Mouse (Mus musculus): ENCODE data around the gene Gtf2i. TPM values are rescaled to one million over a fixed set of nuclear protein-coding genes. Genes with fewer than 3 reads are reported as not detected.

Gtf2i gene
- polyA plus RNA-seq, 1 experiment = 131 TPM

- H3K4me3 ChIP-seq (ENCODE audit: control insufficient read depth, insufficient read depth, low read length) = no peak overlapping the region
- 97% methylated on average over 9 of the region's 9 CpGs for WGBS
- DNase-seq = no peak
These were observed 4.4 kb downstream of the Gtf2i start for GRCm38 (mm10) chr5:134310201-134310600.

DNA sequence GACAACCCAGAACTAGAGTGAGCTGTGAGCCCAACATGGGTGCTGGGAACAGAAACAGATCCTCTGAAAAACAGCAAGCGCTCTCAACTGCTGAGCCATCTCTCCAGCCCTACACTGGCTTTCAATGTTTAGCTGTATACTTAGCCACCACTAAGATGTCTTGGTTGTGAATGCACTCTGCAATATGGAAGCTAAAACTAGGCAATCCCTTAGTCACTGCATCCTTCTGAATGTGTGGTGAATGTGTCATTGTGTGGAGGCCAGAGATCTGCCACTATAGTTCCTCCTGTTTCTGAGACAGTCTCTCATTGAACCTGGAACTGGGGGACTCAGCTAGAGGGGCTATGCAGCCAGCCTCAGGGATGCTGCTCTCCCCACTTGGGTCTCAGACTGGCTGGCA is 5.2 kb downstream of the Gtf2i start:
- no peak for TF ChIP-seq POLR2A (IDR thresholded peaks at IDR 0.05; ENCODE audit: control insufficient read depth, extremely low read depth, insufficient read depth, low read length, poor library complexity)
- no peak for TF ChIP-seq CTCF (IDR thresholded peaks at IDR 0.05; ENCODE audit: borderline replicate concordance, control insufficient read depth, extremely low read depth, insufficient read depth, low read length, poor library complexity)
- no peak overlapping the region for H3K4me3 ChIP-seq (ENCODE audit: control insufficient read depth, insufficient read depth, low read length)
- no peak for DNase-seq
- H3K4me1 ChIP-seq (replicated peaks; ENCODE audit: control insufficient read depth, insufficient read depth, low read length) = peaks cover 17% of the 10 kb centered on the region
- 95% methylated on average over 1 of the region's 1 CpGs for whole genome bisulfite sequencing
- H3K36me3 ChIP-seq (ENCODE audit: control insufficient read depth, insufficient read depth, low read length) = peaks cover 9% of the 10 kb centered on the region
- no peak overlapping the region for H3K27ac ChIP-seq (ENCODE audit: control insufficient read depth, insufficient read depth, low read length)
- H3K27me3 ChIP-seq (ENCODE audit: control insufficient read depth, insufficient read depth, low read length) = no peaks in the 10 kb centered on the region

More at GRCm38 (mm10) chr5:134310201-134310600, 4.4 kb downstream of the Gtf2i start:
- Histone ChIP-seq H3K4me1 (replicated peaks; ENCODE audit: control insufficient read depth, insufficient read depth, low read length) (peaks cover 19% of the 10 kb centered on the region), H3K27me3 (ENCODE audit: control insufficient read depth, insufficient read depth, low read length) (no peaks in the 10 kb centered on the region), H3K36me3 (ENCODE audit: control insufficient read depth, insufficient read depth, low read length) (0 out of 2 replicates have a peak, but pooled peaks cover 3% of the 10 kb centered on the region), H3K27ac (ENCODE audit: control insufficient read depth, insufficient read depth, low read length) (no peak overlapping the region)
- TF ChIP-seq CTCF (IDR thresholded peaks at IDR 0.05; ENCODE audit: borderline replicate concordance, control insufficient read depth, extremely low read depth, insufficient read depth, low read length, poor library complexity) (no peak), POLR2A (IDR thresholded peaks at IDR 0.05; ENCODE audit: control insufficient read depth, extremely low read depth, insufficient read depth, low read length, poor library complexity) (no peak)

GRCm38 (mm10) chr5:134304639-134305038 is 9.9 kb downstream of the Gtf2i start:
- H3K4me3 ChIP-seq (ENCODE audit: control insufficient read depth, insufficient read depth, low read length) = no peak overlapping the region
- H3K4me1 ChIP-seq (replicated peaks; ENCODE audit: control insufficient read depth, insufficient read depth, low read length) = peaks cover 3% of the 10 kb centered on the region; the same call in 1 of the 2 replicates
- no peak for TF ChIP-seq CTCF (IDR thresholded peaks at IDR 0.05; ENCODE audit: borderline replicate concordance, control insufficient read depth, extremely low read depth, insufficient read depth, low read length, poor library complexity)
- no peak for TF ChIP-seq POLR2A (IDR thresholded peaks at IDR 0.05; ENCODE audit: control insufficient read depth, extremely low read depth, insufficient read depth, low read length, poor library complexity)
- H3K27me3 ChIP-seq (ENCODE audit: control insufficient read depth, insufficient read depth, low read length) = no peaks in the 10 kb centered on the region
- no peak overlapping the region for H3K27ac ChIP-seq (ENCODE audit: control insufficient read depth, insufficient read depth, low read length)
- 94% methylated on average over 6 of the region's 6 CpGs for WGBS
- no peak for DNase-seq
- peaks cover 13% of the 10 kb centered on the region for H3K36me3 ChIP-seq (ENCODE audit: control insufficient read depth, insufficient read depth, low read length)

DNA sequence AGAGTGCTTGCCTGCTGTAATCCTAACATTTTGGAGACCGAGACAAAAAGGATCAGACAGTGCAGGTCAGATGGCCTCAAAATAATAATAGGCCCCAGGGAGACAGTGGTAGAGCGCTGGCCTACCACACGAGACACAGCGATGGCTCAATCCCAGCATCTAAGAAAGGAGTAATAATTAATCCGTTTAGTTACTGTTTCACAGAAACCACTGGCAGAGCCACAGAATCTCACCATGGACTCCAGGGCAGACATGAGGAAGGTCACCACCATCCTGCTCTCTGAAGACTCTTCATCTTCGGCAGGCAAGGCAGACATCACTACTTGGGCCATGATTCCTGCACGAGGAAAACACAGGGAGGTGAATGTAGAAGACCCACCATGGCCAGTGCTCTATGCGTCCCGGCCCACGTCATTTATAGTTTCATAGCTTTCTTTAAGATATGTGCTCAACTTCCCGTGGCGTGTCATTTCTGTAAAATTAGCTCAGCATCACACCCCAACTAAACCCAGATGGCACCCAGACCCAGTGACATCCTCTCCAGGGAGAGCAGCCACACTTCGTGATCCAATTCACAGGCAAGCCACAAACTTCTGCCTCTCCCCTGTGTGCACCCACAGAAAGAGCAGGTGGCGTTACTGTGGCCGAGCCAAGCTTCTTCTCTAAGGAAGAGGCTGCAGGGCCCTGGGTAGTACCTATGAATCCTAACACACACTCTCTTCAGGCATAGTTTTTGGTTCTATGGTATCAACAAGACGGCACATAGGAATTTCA is 19.1 kb downstream of the Gtf2i start:
- peak overlapping the region; percentile 56 for H3K27ac ChIP-seq (ENCODE audit: control insufficient read depth, insufficient read depth, low read length)
- TF ChIP-seq CTCF (IDR thresholded peaks at IDR 0.05; ENCODE audit: borderline replicate concordance, control insufficient read depth, extremely low read depth, insufficient read depth, low read length, poor library complexity) (no peak), POLR2A (IDR thresholded peaks at IDR 0.05; ENCODE audit: control insufficient read depth, extremely low read depth, insufficient read depth, low read length, poor library complexity) (no peak)
- no peaks in the 10 kb centered on the region for H3K27me3 ChIP-seq (ENCODE audit: control insufficient read depth, insufficient read depth, low read length)
- 61% methylated on average over 16 of the region's 16 CpGs for WGBS
- DNase-seq = no peak
- peaks cover 15% of the 10 kb centered on the region for H3K4me1 ChIP-seq (replicated peaks; ENCODE audit: control insufficient read depth, insufficient read depth, low read length)
- H3K36me3 ChIP-seq (ENCODE audit: control insufficient read depth, insufficient read depth, low read length) = peaks cover 36% of the 10 kb centered on the region
- no peak overlapping the region for H3K4me3 ChIP-seq (ENCODE audit: control insufficient read depth, insufficient read depth, low read length)

GRCm38 (mm10) chr5:134294606-134295005 is 20.0 kb downstream of the Gtf2i start:
- Histone ChIP-seq H3K4me3 (ENCODE audit: control insufficient read depth, insufficient read depth, low read length) (no peak overlapping the region), H3K4me1 (replicated peaks; ENCODE audit: control insufficient read depth, insufficient read depth, low read length) (peaks cover 15% of the 10 kb centered on the region), H3K27ac (ENCODE audit: control insufficient read depth, insufficient read depth, low read length) (no peak overlapping the region), H3K36me3 (ENCODE audit: control insufficient read depth, insufficient read depth, low read length) (peaks cover 44% of the 10 kb centered on the region), H3K27me3 (ENCODE audit: control insufficient read depth, insufficient read depth, low read length) (no peaks in the 10 kb centered on the region)
- TF ChIP-seq POLR2A (IDR thresholded peaks at IDR 0.05; ENCODE audit: control insufficient read depth, extremely low read depth, insufficient read depth, low read length, poor library complexity) = no peak
- no peak for TF ChIP-seq CTCF (IDR thresholded peaks at IDR 0.05; ENCODE audit: borderline replicate concordance, control insufficient read depth, extremely low read depth, insufficient read depth, low read length, poor library complexity)
- DNase-seq = no peak
- 94% methylated on average over 7 of the region's 7 CpGs for WGBS

- H3K4me3 ChIP-seq (ENCODE audit: control insufficient read depth, insufficient read depth, low read length) = no peak overlapping the region
- no peak for DNase-seq
- H3K36me3 ChIP-seq (ENCODE audit: control insufficient read depth, insufficient read depth, low read length) = peaks cover 79% of the 10 kb centered on the region
- TF ChIP-seq POLR2A (IDR thresholded peaks at IDR 0.05; ENCODE audit: control insufficient read depth, extremely low read depth, insufficient read depth, low read length, poor library complexity) (no peak), CTCF (IDR thresholded peaks at IDR 0.05; ENCODE audit: borderline replicate concordance, control insufficient read depth, extremely low read depth, insufficient read depth, low read length, poor library complexity) (no peak)
- 98% methylated on average over 6 of the region's 6 CpGs for WGBS
- H3K4me1 ChIP-seq (replicated peaks; ENCODE audit: control insufficient read depth, insufficient read depth, low read length) = peaks cover 9% of the 10 kb centered on the region
- H3K27me3 ChIP-seq (ENCODE audit: control insufficient read depth, insufficient read depth, low read length) = no peaks in the 10 kb centered on the region
- H3K27ac ChIP-seq (ENCODE audit: control insufficient read depth, insufficient read depth, low read length) = no peak overlapping the region
These were observed 23.5 kb downstream of the Gtf2i start for GRCm38 (mm10) chr5:134291096-134291495.
